Mouse (Mus musculus) CH12.LX (cell line): ENCODE measurements around the gene Fosl2. TPM values are rescaled to one million over a fixed set of nuclear protein-coding genes. Genes with fewer than 3 reads are reported as not detected.

Experiments used
- DNase-seq: peaks from one replicate; pipeline ENCODE4 v3.0.0-alpha.2; 2013; ENCODE audit errors: extremely low read depth
- H3K27ac ChIP-seq: 2 replicates; pipeline ENCODE4 v1.5.1; 2012; ENCODE audit warnings: low read depth, mild to moderate bottlenecking, control low read depth, moderate library complexity; ENCODE audit not compliant: insufficient read depth
- H3K27me3 ChIP-seq: replicated peaks from 2 replicates; pipeline ENCODE3; 2012; ENCODE audit warnings: inconsistent platforms
- H3K36me3 ChIP-seq, 2 experiments: replicated peaks in 1 of 2; 2 replicates each; pipeline versions ENCODE3 to v1.6.1; 2012; ENCODE audit warnings: inconsistent platforms in 1 of 2, low read length in 1 of 2, mild to moderate bottlenecking in 1 of 2, mixed read lengths in 1 of 2, moderate library complexity in 1 of 2; ENCODE audit not compliant: control insufficient read depth in 1 of 2, insufficient read depth in 1 of 2
- H3K4me1 ChIP-seq, 2 experiments: 2 replicates each; pipeline ENCODE4 v1.6.1; 2012; ENCODE audit warnings: inconsistent platforms in 1 of 2, moderate library complexity in 1 of 2; ENCODE audit not compliant: insufficient read depth in 2 of 2, control insufficient read depth in 1 of 2
- H3K4me2 ChIP-seq: 2 replicates; pipeline ENCODE4 v1.6.1; 2012; ENCODE audit warnings: low read depth, mild to moderate bottlenecking, control low read depth; ENCODE audit not compliant: poor library complexity, insufficient read depth, severe bottlenecking
- H3K4me3 ChIP-seq, 3 experiments: fragments of 150-350 bp in 1 of 3; sonication (generic) in 1 of 3; replicated peaks in 1 of 3; 2 replicates each; pipeline versions ENCODE3 to v1.5.1; 2011 to 2012; ENCODE audit warnings: low read depth in 2 of 3, low read length in 2 of 3, mild to moderate bottlenecking in 2 of 3, moderate library complexity in 2 of 3, control low read depth in 1 of 3, improper control_type of control experiment in 1 of 3, inconsistent platforms in 1 of 3, mixed read lengths in 1 of 3; ENCODE audit not compliant: poor library complexity in 1 of 3
- H3K79me2 ChIP-seq: replicated peaks from 2 replicates; pipeline ENCODE4 v1.6.1; 2012; ENCODE audit warnings: mild to moderate bottlenecking, moderate library complexity; ENCODE audit not compliant: control insufficient read depth, poor library complexity, insufficient read depth, severe bottlenecking; ENCODE audit errors: extremely low read depth
- H3K9ac ChIP-seq: 2 replicates; pipeline ENCODE4 v1.6.1; 2012; ENCODE audit warnings: low read depth, mild to moderate bottlenecking, control low read depth, moderate library complexity; ENCODE audit not compliant: insufficient read depth
- H3K9me3 ChIP-seq: replicated peaks from 2 replicates; pipeline ENCODE3; 2012; ENCODE audit warnings: low read length, inconsistent platforms, mixed read lengths
- BHLHE40 ChIP-seq: IDR thresholded peaks from 2 replicates; pipeline ENCODE4 v1.6.1; 2011; ENCODE audit warnings: mild to moderate bottlenecking, low read depth, low read length, improper control_type of control experiment
- CHD2 ChIP-seq: IDR thresholded peaks from 2 replicates; pipeline ENCODE4 v1.6.1; 2011; ENCODE audit warnings: low read length, improper control_type of control experiment
- ETS1 ChIP-seq: conservative IDR thresholded peaks from 2 replicates; pipeline ENCODE4 v1.6.1; 2012; ENCODE audit warnings: low read depth, mild to moderate bottlenecking, inconsistent platforms, low read length, improper control_type of control experiment, moderate library complexity
- GABPA ChIP-seq: IDR thresholded peaks from 2 replicates; pipeline ENCODE4 v1.6.1; 2012; ENCODE audit warnings: low read depth, low read length, improper control_type of control experiment, inconsistent platforms; ENCODE audit not compliant: insufficient replicate concordance
- HCFC1 ChIP-seq: IDR thresholded peaks from 2 replicates; pipeline ENCODE4 v1.6.1; 2012; ENCODE audit warnings: low read depth, mild to moderate bottlenecking, inconsistent platforms, low read length, improper control_type of control experiment
- IRF4 ChIP-seq: IDR thresholded peaks from 2 replicates; pipeline ENCODE4 v1.6.1; 2014; ENCODE audit warnings: low read depth, mild to moderate bottlenecking, inconsistent platforms, low read length, improper control_type of control experiment
- JUN ChIP-seq: IDR thresholded peaks from 2 replicates; pipeline ENCODE4 v1.6.1; 2011; ENCODE audit warnings: low read depth, mild to moderate bottlenecking, low read length, improper control_type of control experiment, moderate library complexity; ENCODE audit not compliant: insufficient read depth
- KAT2A ChIP-seq: IDR thresholded peaks from 2 replicates; pipeline ENCODE4 v1.6.1; 2012; ENCODE audit warnings: low read length, improper control_type of control experiment, inconsistent platforms; ENCODE audit not compliant: insufficient replicate concordance
- MAFK ChIP-seq: IDR thresholded peaks from 2 replicates; pipeline ENCODE4 v1.6.1; 2011; ENCODE audit warnings: low read length, improper control_type of control experiment; ENCODE audit not compliant: insufficient replicate concordance
- MAX ChIP-seq: IDR thresholded peaks from 2 replicates; pipeline ENCODE4 v1.6.1; 2011; ENCODE audit warnings: low read length, improper control_type of control experiment
- MEF2A ChIP-seq: IDR thresholded peaks from 2 replicates; pipeline ENCODE4 v1.6.1; 2014; ENCODE audit warnings: low read depth, mild to moderate bottlenecking, inconsistent platforms, low read length, improper control_type of control experiment, borderline replicate concordance
- NELFE ChIP-seq: IDR thresholded peaks from 2 replicates; pipeline ENCODE4 v1.6.1; 2011; ENCODE audit warnings: low read depth, low read length, improper control_type of control experiment
- NRF1 ChIP-seq: IDR thresholded peaks from 2 replicates; pipeline ENCODE4 v1.6.1; 2014; ENCODE audit warnings: low read depth, mild to moderate bottlenecking, inconsistent platforms, low read length, improper control_type of control experiment, moderate library complexity
- PAX5 ChIP-seq: IDR thresholded peaks from 2 replicates; pipeline ENCODE4 v1.6.1; 2012; ENCODE audit warnings: low read length, inconsistent platforms, mixed read lengths
- RAD21 ChIP-seq: IDR thresholded peaks from 2 replicates; pipeline ENCODE4 v1.6.1; 2011; ENCODE audit warnings: low read depth, mild to moderate bottlenecking, low read length, improper control_type of control experiment, moderate library complexity
- RCOR1 ChIP-seq: conservative IDR thresholded peaks from 2 replicates; pipeline ENCODE4 v1.6.1; 2012; ENCODE audit warnings: low read depth, mild to moderate bottlenecking, inconsistent platforms, low read length, improper control_type of control experiment
- SIN3A ChIP-seq: IDR thresholded peaks from 2 replicates; pipeline ENCODE4 v1.6.1; 2012; ENCODE audit warnings: low read length, improper control_type of control experiment, inconsistent platforms
- SMC3 ChIP-seq: IDR thresholded peaks from 2 replicates; pipeline ENCODE4 v1.6.1; 2011; ENCODE audit warnings: low read depth, low read length, improper control_type of control experiment
- USF1 ChIP-seq: IDR thresholded peaks from 2 replicates; pipeline ENCODE4 v1.6.1; 2014; ENCODE audit warnings: low read depth, mild to moderate bottlenecking, inconsistent platforms, low read length, improper control_type of control experiment
- USF2 ChIP-seq: conservative IDR thresholded peaks from 2 replicates; pipeline ENCODE4 v1.6.1; 2011; ENCODE audit warnings: low read depth, low read length, improper control_type of control experiment
- ZKSCAN1 ChIP-seq: IDR thresholded peaks from 2 replicates; pipeline ENCODE4 v1.6.1; 2012; ENCODE audit warnings: low read depth, inconsistent platforms, low read length, improper control_type of control experiment, borderline replicate concordance
- ZMIZ1 ChIP-seq: IDR thresholded peaks from 2 replicates; pipeline ENCODE4 v1.6.1; 2012; ENCODE audit warnings: low read depth, mild to moderate bottlenecking, inconsistent platforms, low read length, improper control_type of control experiment
- dilution Hi-C: fragments of 300-500 bp; cut with MboI; formaldehyde crosslinking; loops from 2 replicates; pipeline ENCODE4 v1.14.3; 2020; ENCODE audit warnings: low sequenced_read_pairs; ENCODE audit not compliant: extremely low pct_unique_long_range_greater_than_20kb, extremely low pct_ligation_motif_present
- in situ Hi-C: fragments of 300-500 bp; cut with MboI; formaldehyde crosslinking; loops from 3 replicates; pipeline ENCODE4 v1.14.3; 2019; ENCODE audit warnings: low sequenced_read_pairs, low pct_ligation_motif_present, low pct_unique_long_range_greater_than_20kb, mixed read lengths
- polyA plus RNA-seq: library from polyadenylated mRNA; unstranded; fragments of >175 nt; gene quantifications from 2 replicates; pipeline ENCODE4 v1.2.1, GENCODE M21; 2012; ENCODE audit warnings: low read depth; ENCODE audit not compliant: insufficient read length
- total RNA-seq, 2 experiments: library from RNA; depleted of rRNA; stranded (reverse); fragments of 300-350 nt in 1 of 2; fragments of >200 nt in 1 of 2; gene quantifications; 2 replicates each; pipeline ENCODE4 v1.2.3; 2012 to 2014

Fosl2 gene
- total and polyA plus RNA-seq, 3 experiments = 0.23 to 0.91 (median 0.59) TPM

DNA sequence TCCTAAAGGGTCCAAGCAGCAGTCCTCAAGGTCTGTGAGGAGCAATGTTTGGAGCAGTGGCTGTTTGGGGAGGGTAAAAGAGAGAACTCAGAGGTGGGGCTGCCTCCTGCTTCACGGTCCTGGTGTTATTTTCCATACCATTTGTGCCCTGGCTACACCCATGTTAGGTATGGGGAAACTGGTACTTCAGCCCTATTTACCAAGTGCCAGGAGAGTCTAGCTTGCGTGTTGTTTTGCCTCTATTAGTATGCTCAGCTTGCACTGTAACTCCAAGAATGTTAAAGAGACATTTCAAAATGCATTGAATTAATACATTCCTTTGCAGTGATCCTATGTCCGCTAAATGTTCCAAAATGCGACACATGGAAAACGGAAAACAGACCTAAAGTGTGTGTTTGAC is 55.7 kb downstream of the Fosl2 start:
- dilution Hi-C loops (no loop called here), in situ Hi-C loops (loop anchor here (10.0 kb wide), 2 partner anchors 596 to 626 kb away; partner anchors contain the start of gene Mrpl33)
- H3K4me3 ChIP-seq = no peak overlapping the region
- no peaks in the 10 kb centered on the region for H3K79me2 ChIP-seq
- H3K9ac ChIP-seq = no peak overlapping the region
- TF ChIP-seq JUN = no peak
- TF ChIP-seq NELFE = no peak
- TF ChIP-seq USF1 = no peak
- TF ChIP-seq RAD21 = no peak
- no peak for TF ChIP-seq RCOR1
- TF ChIP-seq USF2 = no peak
- TF ChIP-seq CHD2 = no peak
- no peak for TF ChIP-seq PAX5
- no peak for TF ChIP-seq HCFC1
- no peak for TF ChIP-seq ZKSCAN1
- TF ChIP-seq ETS1 = no peak
- no peak for TF ChIP-seq MAX
- no peak for TF ChIP-seq SMC3
- no peak for TF ChIP-seq KAT2A
- TF ChIP-seq NRF1 = no peak
- TF ChIP-seq IRF4 = no peak
- TF ChIP-seq MAFK = no peak
- TF ChIP-seq GABPA = no peak
- TF ChIP-seq SIN3A = no peak
- no peak for TF ChIP-seq MEF2A
- TF ChIP-seq, all 38 proteins: peak for 0
- no peak overlapping the region for H3K27ac ChIP-seq
- no peak overlapping the region for H3K4me2 ChIP-seq
- no peaks in the 10 kb centered on the region for H3K9me3 ChIP-seq
- H3K4me1 ChIP-seq = peaks cover 4 to 20% of the 10 kb centered on the region in 2 experiments
- DNase-seq = no peak
- H3K27me3 ChIP-seq = no peaks in the 10 kb centered on the region
- H3K36me3 ChIP-seq = no peaks in the 10 kb centered on the region

DNA sequence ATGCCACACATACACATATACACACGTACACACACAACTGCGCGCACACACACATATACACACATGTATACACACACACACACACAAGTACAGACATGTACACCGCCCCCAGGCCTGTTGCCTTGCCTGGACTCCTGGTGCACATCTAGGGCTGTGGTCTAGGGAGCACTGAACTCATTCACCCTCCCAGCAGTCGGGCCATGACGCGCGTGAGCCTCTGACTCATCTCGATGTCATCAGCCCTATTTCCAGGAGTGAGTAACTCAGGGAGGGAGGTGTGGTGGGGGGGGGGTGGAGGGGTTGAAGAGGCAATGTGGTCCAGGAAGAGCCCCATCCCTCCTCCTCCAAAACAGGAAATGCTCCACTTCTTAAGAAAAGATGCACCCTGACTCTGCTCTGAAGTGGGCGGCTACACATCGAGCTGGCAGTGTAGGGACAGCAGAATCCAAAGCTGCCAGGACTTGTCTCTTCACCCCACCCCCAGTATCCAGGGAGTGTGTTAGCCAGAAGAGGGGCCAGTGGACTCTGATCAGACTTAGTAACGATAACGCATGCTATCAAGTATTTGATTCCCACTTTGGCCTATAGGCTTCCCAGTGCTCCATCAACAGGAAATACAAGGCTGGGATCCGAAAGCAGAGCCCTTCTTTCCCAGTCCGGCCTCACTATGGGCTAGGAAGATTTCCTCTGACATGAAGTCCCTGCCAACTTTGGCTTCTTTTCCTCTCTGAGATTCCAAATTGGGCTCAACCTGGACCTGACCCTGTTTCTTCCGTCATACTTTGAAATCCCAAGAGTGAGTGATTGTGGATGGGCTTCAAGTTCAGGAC is 56.6 kb downstream of the Fosl2 start:
- Histone ChIP-seq H3K4me3 (no peak overlapping the region), H3K4me1 (peaks cover 6 to 21% of the 10 kb centered on the region in 2 experiments), H3K4me2 (no peak overlapping the region)
- in situ Hi-C loops (loop anchor here (10.0 kb wide), 2 partner anchors 597 to 627 kb away; partner anchors contain the start of gene Mrpl33), dilution Hi-C loops (no loop called here)
- TF ChIP-seq PAX5 (no peak), BHLHE40 (0 out of 2 replicates have a peak, but pooled peaks have one; percentile 38), MAX (no peak), USF1 (no peak), MEF2A (0 out of 2 replicates have a peak, but pooled peaks have one; percentile 25), IRF4 (no peak), GABPA (no peak), JUN (no peak), ZMIZ1 (no peak)
- TF ChIP-seq, all 38 proteins: peak for 2
- no peaks in the 10 kb centered on the region for H3K36me3 ChIP-seq
- H3K27ac ChIP-seq = no peak overlapping the region
- no peaks in the 10 kb centered on the region for H3K79me2 ChIP-seq
- no peaks in the 10 kb centered on the region for H3K9me3 ChIP-seq
- peak; percentile 68 for DNase-seq
- H3K27me3 ChIP-seq = no peaks in the 10 kb centered on the region
- H3K9ac ChIP-seq = no peak overlapping the region
